In genomic region chr6:135377583-135378319, GRCm38 (mm10) we compare ENCODE assay signal across 8 mouse cellular contexts. TPM values are rescaled to one million over a fixed set of nuclear protein-coding genes. Genes with fewer than 3 reads are reported as not detected.
DNase-seq lines count a peak whose midpoint lies in the region; ATAC-seq lines count a peak whose summit lies in the region.

No protein-coding gene starts in this region.

- DNase-seq in gastrocnemius, adult 18-20 months (ENCODE audit: low spot score): peak; percentile 67
- DNase-seq in gastrocnemius, postnatal 25 days: no peak
- peak; percentile 31 for DNase-seq in cerebellum, adult 9-11 months
- peak; percentile 39 to 47 for DNase-seq in frontal cortex, postnatal 10 days (ENCODE audit: low spot score in 2 of 2)
- peak; percentile 83 for DNase-seq in induced T-regulatory cell, adult 2 months (ENCODE audit: low read depth)
- peak; percentile 18 to 44 for DNase-seq in left cerebral cortex, adult 8-10 months (ENCODE audit: low spot score in 2 of 2)
- peak; percentile 59 for DNase-seq in right cerebral cortex, postnatal 4 days

- peak; percentile 75 for ATAC-seq in megakaryocyte, adult 5-6 weeks (ENCODE audit: poor library complexity, severe bottlenecking)

RNA-seq across cellular contexts. Expression of gene Emp1, which starts 15.4 kb away (rescaled TPM):
- 10 to 100 TPM; 20.3 to 48.7 TPM for total RNA-seq in gastrocnemius, adult 18-20 months (2021)
- total RNA-seq in gastrocnemius, postnatal 25 days (2021): 10 to 100 TPM; 47.3 to 59.7 TPM
- 1 to 10 TPM; 1.6 to 1.9 (median 1.7) TPM for total RNA-seq in left cerebral cortex, adult 8-10 months (2022)
- total RNA-seq in megakaryocyte, adult 5-6 weeks (2015): 0.80 and 0.83 TPM in 2 replicates
- 2.2 and 3.0 TPM in 2 replicates for total RNA-seq in megakaryocyte, adult 5-6 weeks (2017)

Comparison
In these comparisons a context has a peak if more than half of its experiments do, and no peak if none do; other contexts are left out.
1. RNA of gene Emp1, which starts 15.4 kb away (total RNA-seq): 47.3 to 59.7 TPM in gastrocnemius, postnatal 25 days and 20.3 to 48.7 TPM in gastrocnemius, adult 18-20 months; 0.80 to 3.0 TPM in megakaryocyte, adult 5-6 weeks and 1.6 to 1.9 TPM in left cerebral cortex, adult 8-10 months; every median in the first group is over 4 times any median in the second.